In the genomic region with DNA sequence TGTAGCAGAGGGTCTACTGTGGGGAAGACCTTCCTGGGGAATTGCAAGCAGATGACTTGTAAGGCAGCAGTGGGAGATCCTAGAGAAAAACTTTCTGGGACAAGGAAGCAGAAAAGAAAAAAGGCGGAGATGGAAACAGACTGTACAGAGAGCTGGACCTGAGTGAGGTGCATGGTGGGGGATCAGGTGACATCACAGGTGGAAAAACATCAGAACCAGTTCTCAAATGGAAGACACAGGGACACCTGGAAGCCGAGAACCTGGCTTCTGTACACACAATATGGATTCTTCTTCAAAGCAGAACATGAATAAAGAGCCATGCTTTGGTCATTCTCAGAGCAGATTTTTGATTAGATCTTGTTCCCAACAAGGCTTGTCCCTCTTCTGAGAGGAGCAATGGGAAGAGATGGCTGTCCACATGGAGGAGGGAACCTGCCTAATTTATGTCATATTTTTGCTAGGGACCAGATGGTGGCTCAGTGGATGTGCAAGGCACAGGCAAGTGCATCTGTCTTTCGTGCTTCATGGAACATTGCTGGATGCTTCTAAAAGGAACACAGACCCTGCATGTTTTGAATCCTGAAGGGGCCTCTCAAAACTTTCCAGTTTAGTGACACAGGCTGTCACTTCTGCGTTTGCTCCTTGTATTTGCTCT, we compare ENCODE assay signal across 18 mouse cellular contexts.
DNase-seq lines count a peak whose midpoint lies in the region; ATAC-seq and TF ChIP-seq lines count a peak whose summit lies in the region.
"Had no signal": no experiment of that assay in that cellular context is flagged by ENCODE, and none has a peak within 500 bp of the region (broad histone marks: within the 10 kb centered on the region; RNA-seq: fewer than 3 reads in every experiment).

No protein-coding gene starts in this region.

- H3K4me3 ChIP-seq in forebrain, postnatal 0 days (ENCODE audit: low read depth, low read length), result no peak overlapping the region
- no peak overlapping the region for H3K4me3 ChIP-seq in forebrain, embryonic 14.5 days (ENCODE audit: low read depth, low read length)
- no peak overlapping the region for H3K4me3 ChIP-seq in midbrain, embryonic 15.5 days
- no peak overlapping the region for H3K4me3 ChIP-seq in midbrain, embryonic 11.5 days (ENCODE audit: low read depth, low read length)
- no peak overlapping the region for H3K4me3 ChIP-seq in limb, embryonic 10.5 days
- H3K4me3 ChIP-seq: embryonic facial prominence, embryonic 12.5 days; intestine, embryonic 15.5 days; limb, embryonic 13.5 days; megakaryocyte, embryonic 14.5 days; neural tube, embryonic 13.5 days had no signal

- H3K4me1 ChIP-seq in forebrain, postnatal 0 days (ENCODE audit: insufficient read depth), result no peaks in the 10 kb centered on the region; the same call in 1 of the 2 replicates
- H3K4me1 ChIP-seq in forebrain, embryonic 14.5 days (ENCODE audit: control insufficient read depth, insufficient read depth, low read length), result no peaks in the 10 kb centered on the region
- H3K4me1 ChIP-seq in midbrain, embryonic 15.5 days, result no peaks in the 10 kb centered on the region
- no peaks in the 10 kb centered on the region for H3K4me1 ChIP-seq in midbrain, embryonic 11.5 days (ENCODE audit: control insufficient read depth, insufficient read depth, low read length)
- H3K4me1 ChIP-seq in limb, embryonic 10.5 days, result no peaks in the 10 kb centered on the region
- H3K4me1 ChIP-seq: embryonic facial prominence, embryonic 12.5 days; intestine, embryonic 15.5 days; limb, embryonic 13.5 days; megakaryocyte, embryonic 14.5 days had no signal

- H3K36me3 ChIP-seq in forebrain, postnatal 0 days (ENCODE audit: insufficient read depth), result no peaks in the 10 kb centered on the region
- no peaks in the 10 kb centered on the region for H3K36me3 ChIP-seq in forebrain, embryonic 14.5 days (ENCODE audit: control insufficient read depth, insufficient read depth, low read length)
- H3K36me3 ChIP-seq in midbrain, embryonic 15.5 days (replicated peaks), result no peaks in the 10 kb centered on the region
- H3K36me3 ChIP-seq in midbrain, embryonic 11.5 days (ENCODE audit: control insufficient read depth, insufficient read depth, low read length), result no peaks in the 10 kb centered on the region
- no peaks in the 10 kb centered on the region for H3K36me3 ChIP-seq in limb, embryonic 10.5 days
- H3K36me3 ChIP-seq: embryonic facial prominence, embryonic 12.5 days; intestine, embryonic 15.5 days; limb, embryonic 13.5 days; neural tube, embryonic 13.5 days had no signal

- no peak overlapping the region for H3K27ac ChIP-seq in forebrain, postnatal 0 days (ENCODE audit: low read depth, low read length)
- no peak overlapping the region for H3K27ac ChIP-seq in forebrain, embryonic 14.5 days (ENCODE audit: low read depth, low read length)
- no peak overlapping the region for H3K27ac ChIP-seq in midbrain, embryonic 15.5 days
- H3K27ac ChIP-seq in midbrain, embryonic 11.5 days (ENCODE audit: low read depth, low read length), result no peak overlapping the region
- no peak overlapping the region for H3K27ac ChIP-seq in limb, embryonic 10.5 days
- H3K27ac ChIP-seq: embryonic facial prominence, embryonic 12.5 days; intestine, embryonic 15.5 days; kidney, postnatal 0 days; limb, embryonic 13.5 days; liver, embryonic 14.5 days; neural tube, embryonic 13.5 days had no signal

- H3K9ac ChIP-seq in forebrain, postnatal 0 days, result no peak overlapping the region
- H3K9ac ChIP-seq in forebrain, embryonic 14.5 days (ENCODE audit: low read length), result no peak overlapping the region
- H3K9ac ChIP-seq in midbrain, embryonic 15.5 days, result no peak overlapping the region
- H3K9ac ChIP-seq in midbrain, embryonic 11.5 days (ENCODE audit: low read length), result no peak overlapping the region
- H3K9ac ChIP-seq: embryonic facial prominence, embryonic 12.5 days; intestine, embryonic 15.5 days; limb, embryonic 13.5 days; liver, embryonic 14.5 days; neural tube, embryonic 13.5 days had no signal

- H3K9me3 ChIP-seq in forebrain, postnatal 0 days (ENCODE audit: low read length), result no peaks in the 10 kb centered on the region
- H3K9me3 ChIP-seq in forebrain, embryonic 14.5 days (replicated peaks; ENCODE audit: control insufficient read depth, low read length), result no peaks in the 10 kb centered on the region
- H3K9me3 ChIP-seq in midbrain, embryonic 15.5 days, result no peaks in the 10 kb centered on the region
- H3K9me3 ChIP-seq in midbrain, embryonic 11.5 days (ENCODE audit: control insufficient read depth, low read length), result no peaks in the 10 kb centered on the region
- H3K9me3 ChIP-seq in limb, embryonic 10.5 days (replicated peaks), result no peaks in the 10 kb centered on the region
- H3K9me3 ChIP-seq: embryonic facial prominence, embryonic 12.5 days; intestine, embryonic 15.5 days; limb, embryonic 13.5 days; neural tube, embryonic 13.5 days had no signal

- H3K4me2 ChIP-seq in forebrain, postnatal 0 days (ENCODE audit: low read depth), result no peak overlapping the region
- H3K4me2 ChIP-seq in forebrain, embryonic 14.5 days (ENCODE audit: low read length), result no peak overlapping the region
- H3K4me2 ChIP-seq in midbrain, embryonic 15.5 days, result no peak overlapping the region
- H3K4me2 ChIP-seq in midbrain, embryonic 11.5 days, result no peak overlapping the region
- H3K4me2 ChIP-seq: embryonic facial prominence, embryonic 12.5 days; intestine, embryonic 15.5 days; limb, embryonic 13.5 days; neural tube, embryonic 13.5 days had no signal

- no peak for DNase-seq in forebrain, postnatal 0 days
- no peak for DNase-seq in forebrain, embryonic 14.5 days (ENCODE audit: low spot score)
- DNase-seq in midbrain, embryonic 11.5 days (ENCODE audit: low spot score, missing footprints), result no peak
- peak; percentile 52 to 66 for DNase-seq in cerebellum, postnatal 14 days
- peak; percentile 39 for DNase-seq in telencephalon, adult 2 months (ENCODE audit: low read depth, low spot score)
- no peak for DNase-seq in kidney, adult 11 months
- no peak for DNase-seq in limb, embryonic 10.5 days (ENCODE audit: low spot score)
- DNase-seq: gastrocnemius, postnatal 14 days; thymus, postnatal 4 days had no signal

- H3K27me3 ChIP-seq in forebrain, postnatal 0 days (ENCODE audit: insufficient read depth, low read length), result no peaks in the 10 kb centered on the region
- no peaks in the 10 kb centered on the region for H3K27me3 ChIP-seq in forebrain, embryonic 14.5 days (replicated peaks; ENCODE audit: control insufficient read depth, insufficient read depth, low read length)
- no peaks in the 10 kb centered on the region for H3K27me3 ChIP-seq in midbrain, embryonic 15.5 days (replicated peaks)
- H3K27me3 ChIP-seq in midbrain, embryonic 11.5 days (ENCODE audit: control insufficient read depth, insufficient read depth, low read length), result no peaks in the 10 kb centered on the region
- no peaks in the 10 kb centered on the region for H3K27me3 ChIP-seq in limb, embryonic 10.5 days (ENCODE audit: low read depth, poor library complexity, severe bottlenecking)
- H3K27me3 ChIP-seq: embryonic facial prominence, embryonic 12.5 days; intestine, embryonic 15.5 days; limb, embryonic 13.5 days; megakaryocyte, embryonic 14.5 days; neural tube, embryonic 13.5 days had no signal

- 75% methylated on average over 4 of the region's 4 CpGs for whole genome bisulfite sequencing in forebrain, postnatal 0 days
- WGBS in forebrain, embryonic 14.5 days, result 86% methylated on average over 4 of the region's 4 CpGs
- 81% methylated on average over 4 of the region's 4 CpGs for WGBS in midbrain, embryonic 15.5 days
- WGBS in midbrain, embryonic 11.5 days, result 85% methylated on average over 4 of the region's 4 CpGs
- WGBS in limb, embryonic 10.5 days, result 85% methylated on average over 4 of the region's 4 CpGs

- ATAC-seq in forebrain, postnatal 0 days, result 0 out of 2 replicates have a peak, but pooled peaks have one; percentile 10
- ATAC-seq in forebrain, embryonic 14.5 days, result no peak
- peak; percentile 48; the same call in 1 of the 2 replicates for ATAC-seq in midbrain, embryonic 15.5 days (replicated peaks)
- no peak for ATAC-seq in midbrain, embryonic 11.5 days (ENCODE audit: low FRiP score)
- ATAC-seq: intestine, embryonic 15.5 days; lung, postnatal 0 days had no signal

- TF ChIP-seq CTCF in forebrain, postnatal 0 days (IDR thresholded peaks at IDR 0.05; ENCODE audit: low read depth), result no peak

Comparison
In these comparisons a context has a peak if more than half of its experiments do, and no peak if none do; other contexts are left out.
1. ATAC-seq: peak in forebrain, postnatal 0 days (single experiment) and midbrain, embryonic 15.5 days (single experiment); none in forebrain, embryonic 14.5 days (single experiment) and midbrain, embryonic 11.5 days (single experiment).
2. DNase-seq: peak in cerebellum, postnatal 14 days (2 of 2) and telencephalon, adult 2 months (single experiment); none in forebrain, postnatal 0 days (single experiment), forebrain, embryonic 14.5 days (single experiment), midbrain, embryonic 11.5 days (single experiment), kidney, adult 11 months (single experiment) and limb, embryonic 10.5 days (single experiment).